Comparison of ENCODE assay signal across 2 mouse cellular contexts in the genomic region with DNA sequence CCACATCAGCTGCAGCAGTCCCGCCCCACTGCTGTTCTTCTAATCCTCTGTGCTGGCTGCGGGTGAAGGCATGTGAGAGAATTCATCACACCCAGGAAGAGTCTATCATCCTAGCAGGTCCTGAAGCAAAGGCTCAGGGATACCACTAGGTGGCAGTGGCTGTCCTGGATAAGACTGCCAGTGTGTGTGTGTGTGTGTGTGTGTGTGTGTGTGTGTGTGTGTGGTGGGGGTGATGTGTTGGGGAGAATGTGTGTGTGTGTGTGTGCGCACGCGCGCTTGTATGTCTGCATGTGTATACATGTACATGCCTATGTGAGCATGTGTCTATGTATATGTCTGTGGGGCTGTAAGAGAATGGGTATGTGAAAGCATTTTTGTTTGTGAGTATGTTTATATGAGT.
TF ChIP-seq lines count a peak whose summit lies in the region.

No protein-coding gene starts in this region.

TF ChIP-seq in C2C12, 6 proteins besides CTCF, POLR2A, EP300 and RAD21 (continued from another document):
- TF ChIP-seq CEBPB (IDR thresholded peaks at IDR 0.05; ENCODE audit: low read depth): no peak
- no peak for TF ChIP-seq MYOD1 (IDR thresholded peaks at IDR 0.05; ENCODE audit: control insufficient read depth, insufficient read length, low read depth)
TF ChIP-seq in C2C12: peak in this region for 0.

TF ChIP-seq in MEL, 35 proteins besides CTCF, POLR2A, EP300 and RAD21 (continued from another document):
- TF ChIP-seq GABPA (IDR thresholded peaks at IDR 0.05; ENCODE audit: low read depth, low read length) (no peak), CHD2 (IDR thresholded peaks at IDR 0.05; ENCODE audit: low read length) (no peak), MEF2A (IDR thresholded peaks at IDR 0.05; ENCODE audit: extremely low read depth, insufficient replicate concordance, low read depth, low read length, poor library complexity, severe bottlenecking) (no peak), ZC3H11A (IDR thresholded peaks at IDR 0.05; ENCODE audit: low read depth, low read length) (peak; percentile 41), ETS1 (IDR thresholded peaks at IDR 0.05; ENCODE audit: low read depth, low read length) (no peak), JUND (IDR thresholded peaks at IDR 0.05; ENCODE audit: low read depth, low read length) (no peak), SIN3A (IDR thresholded peaks at IDR 0.05; ENCODE audit: low read length) (no peak), ZKSCAN1 (IDR thresholded peaks at IDR 0.05; ENCODE audit: low read depth, low read length) (no peak), USF1 (IDR thresholded peaks at IDR 0.05; ENCODE audit: low read depth, low read length) (no peak), TBP (IDR thresholded peaks at IDR 0.05; ENCODE audit: low read depth, low read length) (no peak), UBTF (IDR thresholded peaks at IDR 0.05; ENCODE audit: borderline replicate concordance, insufficient read depth, low read depth, low read length) (no peak), E2F4 (IDR thresholded peaks at IDR 0.05; ENCODE audit: borderline replicate concordance, low read depth, low read length) (no peak)
TF ChIP-seq in MEL: peak in this region for 2.
